Mouse (Mus musculus) megakaryocyte, adult 5-6 weeks (primary cell): ENCODE measurements around the gene Cmtr1. TPM values are rescaled to one million over a fixed set of nuclear protein-coding genes. Genes with fewer than 3 reads are reported as not detected.
"Not testable (repeated sequence)": the region's sequence is repeated elsewhere in the genome, so short reads cannot be mapped to it uniquely, and the experiment has no call there.

ENCODE experiments used
- ATAC-seq: 2 replicates; pipeline ENCODE4 v1.8.0; 2016; ENCODE audit warnings: mild to moderate bottlenecking, inconsistent platforms; ENCODE audit not compliant: poor library complexity, severe bottlenecking
- total RNA-seq, 2 experiments: library from RNA; stranded (forward) in 1 of 2; stranded (reverse) in 1 of 2; fragments of 153-499, 151-499 nt in 1 of 2; fragments of 221-1000, 200-1000 nt in 1 of 2; gene quantifications; 2 replicates each; pipeline versions ENCODE4 v1.2.3 to v1.2.4; 2015 to 2017

Cmtr1 gene
- total RNA-seq (2015) (31.4 and 43.2 TPM in 2 replicates), total RNA-seq (2017) (242 and 307 TPM in 2 replicates)

DNA sequence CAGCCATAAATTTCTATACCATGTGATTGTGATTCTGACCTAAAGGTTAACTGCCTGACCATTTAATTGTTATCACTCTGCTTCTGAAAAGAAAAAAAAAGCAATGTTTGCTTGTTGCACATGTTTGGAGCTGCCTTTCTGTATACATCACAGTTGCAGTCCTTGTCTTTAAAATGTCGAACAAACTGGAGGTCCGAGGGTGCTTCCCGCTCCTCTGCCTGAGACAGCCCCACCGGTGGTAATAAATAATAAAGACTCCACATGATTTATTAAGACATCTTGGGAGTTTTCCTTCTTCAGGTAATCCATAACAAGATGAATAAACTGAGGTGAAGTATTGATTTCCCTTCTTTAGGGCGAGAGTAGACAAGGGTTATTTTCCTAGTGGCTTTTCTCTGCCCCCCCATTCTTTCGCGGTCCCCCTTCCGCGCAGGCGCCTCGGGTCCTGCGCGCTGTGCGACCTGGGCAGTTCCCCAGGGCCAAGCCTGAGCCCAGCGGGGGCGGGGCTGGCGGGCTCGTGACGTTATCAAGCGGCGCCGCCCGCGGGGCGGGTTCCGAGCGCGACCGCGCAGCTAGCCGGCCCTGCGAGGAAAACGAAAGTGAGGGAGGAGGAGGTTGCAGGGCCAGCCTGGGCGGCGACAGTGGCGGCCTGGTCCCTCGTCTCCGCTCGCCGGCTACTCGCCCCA, at the start of gene Cmtr1:
Cmtr1 (plus strand) TSS at position 520 of the 686 bp plus-strand sequence.
- peak; percentile 98 for ATAC-seq

DNA sequence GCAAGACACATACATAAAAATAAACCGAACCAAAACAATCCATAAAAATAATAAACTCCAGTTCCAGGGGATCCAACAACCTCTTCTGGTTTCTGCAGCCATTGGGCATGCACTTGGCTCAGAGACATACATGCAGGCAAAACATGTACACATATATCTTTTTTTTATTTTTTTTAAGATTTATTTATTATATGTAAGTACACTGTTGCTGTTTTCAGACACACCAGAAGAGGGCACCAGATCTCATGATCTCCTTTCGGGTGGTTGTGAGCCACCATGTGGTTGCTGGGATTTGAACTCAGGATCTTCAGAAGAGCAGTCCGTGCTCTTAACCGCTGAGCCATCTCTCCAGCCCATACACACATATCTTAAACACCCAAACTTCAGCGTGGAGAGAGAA, 46.9 kb upstream of the Cmtr1 start:
- not testable (repeated sequence) for ATAC-seq

DNA sequence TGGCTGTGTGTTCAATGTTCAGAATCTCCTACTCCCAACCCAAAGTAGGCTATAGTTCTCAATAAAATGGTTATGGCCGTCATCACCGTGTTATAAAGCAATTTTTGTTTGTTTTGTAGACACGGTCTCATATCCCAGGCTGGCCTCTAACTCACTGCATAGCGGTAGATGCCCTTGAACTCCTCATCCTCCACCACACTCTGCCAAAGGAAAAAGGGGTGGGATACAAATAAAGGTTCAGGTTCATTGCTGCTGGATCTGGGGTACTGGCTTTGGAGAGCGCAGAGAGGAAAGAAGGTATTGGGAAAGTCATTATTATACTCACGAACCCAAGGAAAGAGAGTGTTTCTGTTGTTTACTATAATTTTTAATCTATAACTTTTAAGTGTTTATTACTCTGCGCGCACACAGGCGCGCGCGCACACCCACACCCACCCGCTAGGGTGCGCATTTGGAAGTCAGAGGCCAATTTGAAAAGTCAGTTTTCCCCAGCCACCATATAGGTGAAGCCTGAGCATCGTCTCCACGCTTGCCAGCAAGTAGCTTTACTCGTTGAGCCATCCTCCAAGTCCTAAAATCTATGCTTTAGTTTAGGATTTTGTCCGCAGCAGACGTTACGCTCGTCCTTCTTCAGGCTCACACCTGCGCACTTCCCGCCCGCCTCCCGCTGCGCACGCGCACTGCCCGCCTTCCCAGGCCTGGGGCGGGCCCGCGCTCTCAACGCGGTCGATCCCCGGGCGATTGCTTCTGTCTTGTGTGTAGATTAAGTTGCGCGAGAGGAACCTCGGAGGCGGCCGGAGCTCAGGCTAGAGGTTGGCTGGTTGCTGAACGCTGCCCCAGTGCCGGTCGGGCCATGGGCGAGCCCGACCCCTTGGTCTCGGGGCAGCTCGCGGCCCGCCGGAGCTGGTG, 46.0 kb upstream of the Cmtr1 start, which contains the start of the genes Rnf8 and Gm28043:
Rnf8 (plus strand) TSS at position 676 of the 909 bp plus-strand sequence.
Gm28043 (plus strand) TSS at position 762 of the 909 bp plus-strand sequence.
- ATAC-seq: peak; percentile 97

DNA sequence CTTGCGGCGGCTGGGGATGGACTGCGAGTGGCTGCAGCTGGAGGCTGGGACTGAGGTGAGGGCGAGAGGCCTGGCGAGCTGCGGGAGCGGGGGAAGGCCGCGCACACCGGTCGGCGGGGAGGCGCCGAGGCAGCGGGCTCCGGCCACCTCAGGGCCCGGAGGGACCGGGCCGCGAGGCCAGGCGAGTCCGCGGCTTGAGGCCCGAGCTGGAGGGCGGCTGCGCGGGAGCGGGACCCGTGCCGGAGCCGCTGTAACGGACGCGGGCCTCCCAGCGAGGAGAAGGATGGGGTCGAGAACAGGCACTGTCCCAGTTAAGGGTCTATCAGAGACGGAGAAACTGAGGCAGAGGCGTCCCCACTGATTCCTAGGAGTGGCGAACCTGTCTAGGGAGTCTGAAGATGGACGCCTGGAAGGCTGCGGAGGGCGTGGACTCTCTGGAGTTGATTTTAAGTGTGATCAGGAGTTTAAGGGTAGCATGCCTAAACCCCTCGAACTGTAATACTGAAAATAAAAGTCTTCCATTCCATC, 45.3 kb upstream of the Cmtr1 start:
- no peak; the same call in 1 of the 2 replicates for ATAC-seq

DNA sequence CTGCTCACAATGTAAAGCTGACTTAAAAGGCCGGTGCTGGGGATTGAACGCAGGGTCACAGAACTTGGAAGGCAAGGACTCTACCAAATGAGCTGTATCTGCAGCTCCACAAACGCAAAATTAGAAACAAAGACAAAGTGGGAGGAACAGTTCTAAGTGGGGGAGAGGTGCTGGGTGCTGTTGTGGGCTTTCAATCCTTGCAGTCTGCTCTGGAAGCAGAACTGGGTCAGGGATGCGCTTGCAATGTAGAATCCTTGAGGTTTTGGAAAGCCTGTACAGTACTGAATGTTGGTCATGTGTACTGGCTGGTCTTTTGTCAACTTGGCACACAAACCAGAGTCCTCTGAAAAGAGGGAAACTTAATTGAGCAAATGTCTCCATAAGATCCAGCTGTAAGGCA, 44.8 kb upstream of the Cmtr1 start:
- no peak for ATAC-seq

DNA sequence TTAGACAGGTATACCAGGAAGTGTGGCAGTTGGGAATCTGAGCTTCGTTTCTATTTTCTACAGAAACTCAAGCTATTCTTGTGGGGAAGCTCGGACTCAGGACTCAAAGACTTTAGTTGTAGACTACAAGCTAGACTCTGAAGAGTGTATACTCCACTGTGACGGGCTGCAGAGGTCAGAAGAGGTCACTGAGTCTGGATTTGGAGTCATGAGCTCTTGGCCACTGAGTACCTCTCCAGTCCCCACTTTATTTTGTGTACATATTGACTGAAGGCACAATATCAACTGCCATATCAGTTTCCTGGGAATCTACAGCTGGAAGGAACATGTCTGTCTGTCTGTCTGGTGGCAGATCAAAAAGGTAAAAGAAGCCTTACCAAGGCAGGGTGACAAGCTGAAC, 41.2 kb upstream of the Cmtr1 start:
- no peak for ATAC-seq

DNA sequence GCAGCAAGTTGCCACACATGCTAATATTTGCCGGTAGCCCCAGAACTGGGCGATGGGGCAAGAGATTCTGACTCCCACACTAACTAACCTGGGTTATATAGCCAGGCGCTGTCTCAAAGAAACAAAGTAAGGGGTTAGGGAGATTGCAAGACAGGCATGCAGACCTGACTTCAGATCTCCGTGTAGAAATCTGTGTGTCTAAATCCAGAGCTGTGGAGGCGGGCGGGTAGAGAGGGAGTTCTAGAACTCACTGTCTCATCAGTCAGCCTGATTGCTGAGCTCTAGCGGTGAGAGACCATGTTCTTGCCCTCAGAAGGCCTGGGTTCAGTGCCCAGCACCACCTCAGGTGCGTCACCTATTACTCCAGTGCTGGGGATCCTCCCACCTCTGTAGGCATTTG, 36.9 kb upstream of the Cmtr1 start:
- ATAC-seq: no peak

DNA sequence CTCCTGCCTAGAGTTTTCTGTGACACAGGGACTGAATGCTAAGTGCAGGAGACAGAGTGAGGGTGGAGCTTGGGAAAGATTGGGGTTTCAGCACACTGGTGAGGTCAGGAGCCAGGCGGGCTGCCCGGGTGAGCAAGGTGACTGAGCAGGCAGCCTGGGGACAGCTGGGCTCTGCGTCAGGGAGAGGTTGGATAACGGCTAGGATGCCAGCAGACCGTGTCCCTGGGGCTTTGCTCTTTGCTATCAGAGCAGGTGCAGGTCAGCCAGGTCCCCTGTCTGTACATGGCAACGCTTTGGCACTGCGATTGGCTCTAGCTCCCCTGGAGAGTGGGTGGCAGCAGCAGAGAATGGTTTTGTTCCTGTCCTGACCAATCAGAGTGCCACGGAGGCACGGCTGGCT, 33.1 kb upstream of the Cmtr1 start:
- no peak for ATAC-seq

DNA sequence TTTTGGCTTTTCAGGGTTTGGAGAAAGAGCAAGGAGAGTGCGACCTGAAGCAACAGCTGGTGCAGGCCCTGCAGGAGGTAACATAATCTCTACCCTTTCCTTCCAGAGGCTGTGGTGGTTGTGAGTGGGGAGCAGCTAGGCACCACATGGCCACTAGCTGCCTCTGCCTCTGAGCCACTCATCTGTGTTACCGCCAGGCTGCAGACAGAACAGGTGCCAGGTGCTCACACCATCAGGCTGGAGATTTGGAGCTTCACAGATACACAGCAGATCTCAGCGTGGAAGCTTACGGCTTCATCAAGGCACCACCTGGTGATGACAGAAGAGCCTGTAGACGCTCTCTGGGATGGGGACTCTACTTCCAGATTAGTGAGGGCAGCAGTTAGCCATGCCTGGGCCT, 31.4 kb upstream of the Cmtr1 start:
- ATAC-seq: no peak

DNA sequence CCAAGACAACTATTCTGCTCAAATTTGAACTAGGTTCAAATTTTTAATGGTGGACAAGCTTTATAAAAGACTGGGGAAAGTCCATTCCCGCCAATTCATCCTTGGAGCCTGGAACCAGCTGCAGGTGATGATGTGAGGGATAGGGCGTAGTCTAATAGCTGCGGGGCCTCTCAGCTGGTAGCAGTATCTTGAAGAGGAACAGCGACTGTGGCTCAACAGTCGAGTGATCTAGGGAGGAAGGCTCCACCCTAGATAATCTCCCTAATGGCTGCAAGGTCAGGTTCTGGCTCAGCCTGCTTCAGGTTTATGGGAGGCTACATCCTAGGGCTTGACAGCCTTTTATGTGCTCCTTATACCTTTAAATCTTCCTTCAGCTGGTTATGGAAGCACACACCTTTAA, 30.8 kb upstream of the Cmtr1 start:
- no peak for ATAC-seq

DNA sequence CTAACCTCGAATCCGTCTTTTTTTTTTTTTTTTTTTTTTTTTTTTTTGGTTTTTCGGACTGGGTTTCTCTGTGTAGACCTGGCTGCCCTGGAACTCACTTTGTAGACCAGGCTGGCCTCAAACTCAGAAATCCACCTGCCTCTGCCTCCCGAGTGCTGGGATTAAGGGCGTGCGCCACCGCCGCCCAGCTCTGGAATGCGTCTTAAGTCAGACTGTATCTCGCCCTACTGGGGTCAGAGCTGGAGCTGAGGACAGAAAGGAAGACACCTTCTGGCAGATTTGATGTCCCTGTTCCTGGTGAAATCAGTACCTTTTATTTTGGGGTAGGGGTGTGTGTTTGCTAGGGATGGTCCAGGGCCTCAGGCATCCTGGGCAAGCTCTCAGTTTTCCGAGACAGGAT, 28.1 kb upstream of the Cmtr1 start:
- ATAC-seq: no peak

DNA sequence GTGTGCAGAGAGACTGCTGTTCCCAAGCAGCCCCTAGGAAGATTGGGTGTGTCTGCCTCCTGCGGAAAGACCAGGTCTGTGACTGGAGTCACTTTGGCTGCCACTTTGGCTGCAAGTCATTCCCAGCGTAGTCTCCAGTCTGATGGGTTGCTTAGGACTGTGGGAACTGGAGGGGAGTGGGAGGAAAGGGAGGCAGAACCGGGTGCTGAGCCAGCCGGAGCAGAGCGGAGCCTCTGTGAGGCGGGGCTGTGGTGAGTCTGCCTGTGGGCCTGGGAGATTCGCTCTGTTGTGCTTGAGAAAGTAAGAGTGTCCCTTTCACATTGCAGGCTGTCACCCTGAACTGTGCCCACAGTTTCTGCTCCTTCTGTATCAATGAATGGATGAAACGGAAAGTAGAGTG, 24.9 kb upstream of the Cmtr1 start:
- ATAC-seq: no peak

DNA sequence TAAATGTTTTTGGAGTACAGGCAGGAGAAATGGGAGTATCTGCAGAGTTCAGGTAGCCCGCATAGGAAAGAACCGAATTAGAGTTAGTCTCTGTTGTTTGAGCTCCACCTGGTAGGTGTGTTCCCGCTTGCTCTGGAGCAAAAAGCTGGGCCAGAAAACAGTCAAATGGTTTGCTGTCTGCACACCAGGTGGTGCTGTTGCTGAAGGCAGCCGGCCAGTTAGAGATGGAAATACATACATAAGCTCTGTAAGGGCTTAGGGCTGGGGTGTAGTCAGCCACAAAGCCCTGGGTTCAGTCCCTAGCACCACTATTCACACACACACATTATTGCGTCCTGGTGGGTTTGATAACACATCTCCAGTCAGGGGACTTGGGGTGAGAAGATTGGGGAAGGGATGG, 24.3 kb upstream of the Cmtr1 start:
- ATAC-seq: peak; percentile 75

DNA sequence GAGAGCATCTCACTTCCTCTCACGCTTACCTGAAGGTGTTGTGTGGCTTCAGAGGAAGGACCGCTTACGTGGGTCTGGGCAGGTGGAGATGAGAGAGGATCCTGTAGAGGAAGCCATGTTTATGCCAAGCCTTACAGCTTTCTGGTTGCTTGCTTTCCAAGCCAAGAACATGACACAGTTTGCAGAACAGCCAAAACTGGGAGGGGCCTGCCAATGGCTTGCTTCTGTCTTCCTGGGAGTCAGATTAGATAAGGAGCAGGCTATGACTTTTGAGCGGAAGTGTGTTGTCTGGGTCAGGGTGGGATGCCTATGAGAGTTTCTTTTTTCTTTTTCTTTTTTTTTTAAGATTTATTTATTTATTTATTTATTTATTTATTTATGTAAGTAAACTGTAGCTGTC, 23.0 kb upstream of the Cmtr1 start:
- ATAC-seq: no peak

DNA sequence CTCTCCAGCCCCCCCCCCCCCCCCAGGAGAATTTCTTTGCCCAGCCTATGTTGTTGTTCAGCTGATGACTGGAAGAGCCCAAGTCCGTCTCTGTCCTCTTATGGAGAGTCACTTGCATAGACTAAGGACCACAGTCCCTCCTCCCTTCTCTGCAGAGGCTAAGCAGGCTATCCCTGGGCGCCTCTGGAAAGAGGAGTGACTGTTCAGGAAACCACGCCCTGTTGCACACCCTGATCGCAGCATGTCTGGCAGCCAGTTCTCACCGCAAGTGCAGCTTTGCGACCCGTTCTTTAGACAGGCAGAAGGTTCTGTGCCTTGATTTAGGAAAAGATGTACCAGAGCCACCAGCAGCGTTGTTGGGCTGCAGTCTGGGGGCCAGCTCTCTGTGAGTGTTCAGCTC, 22.5 kb upstream of the Cmtr1 start:
- ATAC-seq: peak; percentile 70

DNA sequence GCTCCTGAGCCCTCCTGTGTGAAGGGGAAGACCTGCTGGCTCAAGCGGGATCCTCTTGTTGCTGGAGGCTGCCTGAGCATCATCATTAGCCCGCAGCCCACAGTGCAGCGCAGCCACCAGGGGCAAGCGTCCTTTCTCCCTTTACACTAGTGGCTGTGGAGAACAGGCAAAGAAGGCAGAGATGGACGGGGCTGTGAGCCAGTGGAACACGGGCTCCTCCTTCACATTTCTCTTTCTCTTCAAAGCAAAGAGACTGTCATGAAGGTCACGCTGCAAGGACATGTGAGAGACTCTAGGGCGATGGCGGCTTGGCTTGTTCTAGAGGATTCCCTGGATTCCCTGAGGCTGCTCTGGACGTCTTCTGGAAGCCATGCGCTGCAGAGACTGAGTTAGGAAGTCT, 19.4 kb upstream of the Cmtr1 start:
- no peak for ATAC-seq

DNA sequence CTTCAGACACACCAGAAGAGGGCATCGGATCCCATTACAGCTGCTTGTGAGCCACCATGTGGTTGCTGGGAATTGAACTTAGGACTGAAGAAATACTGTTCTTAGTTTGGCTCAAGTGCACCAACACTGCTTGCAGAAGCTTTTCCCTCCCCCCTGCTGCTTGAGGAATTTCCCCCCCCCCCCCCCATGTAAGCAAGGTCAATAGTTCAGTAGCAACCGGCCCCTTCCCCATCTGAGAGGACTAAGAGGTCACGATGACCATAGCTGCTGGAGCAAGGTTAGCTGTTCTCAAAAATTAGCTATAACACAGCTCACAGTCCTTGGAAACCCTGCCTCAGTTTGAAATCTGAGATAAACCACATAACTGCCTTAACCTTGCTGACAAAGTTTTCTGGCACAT, 18.2 kb upstream of the Cmtr1 start:
- ATAC-seq: no peak

DNA sequence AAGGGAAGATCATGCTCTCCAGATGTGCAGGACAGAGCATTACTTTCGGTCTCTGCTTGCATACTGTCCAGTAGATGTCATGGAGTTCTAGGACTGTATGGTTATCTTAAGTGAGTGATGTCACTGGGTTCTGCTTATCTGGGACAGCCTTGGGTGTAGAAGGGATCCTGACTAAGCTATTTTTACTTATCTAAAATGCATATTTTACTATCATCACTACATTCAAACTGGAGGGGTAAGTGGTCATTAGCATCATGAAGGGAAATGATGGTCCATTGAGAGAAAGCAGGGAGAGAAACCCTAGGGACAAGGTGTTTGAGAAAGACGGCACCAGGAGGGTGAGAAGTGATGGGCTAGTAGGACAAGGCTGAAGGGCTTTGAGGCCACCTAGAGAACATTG, 2.1 kb upstream of the Cmtr1 start:
- no peak for ATAC-seq

DNA sequence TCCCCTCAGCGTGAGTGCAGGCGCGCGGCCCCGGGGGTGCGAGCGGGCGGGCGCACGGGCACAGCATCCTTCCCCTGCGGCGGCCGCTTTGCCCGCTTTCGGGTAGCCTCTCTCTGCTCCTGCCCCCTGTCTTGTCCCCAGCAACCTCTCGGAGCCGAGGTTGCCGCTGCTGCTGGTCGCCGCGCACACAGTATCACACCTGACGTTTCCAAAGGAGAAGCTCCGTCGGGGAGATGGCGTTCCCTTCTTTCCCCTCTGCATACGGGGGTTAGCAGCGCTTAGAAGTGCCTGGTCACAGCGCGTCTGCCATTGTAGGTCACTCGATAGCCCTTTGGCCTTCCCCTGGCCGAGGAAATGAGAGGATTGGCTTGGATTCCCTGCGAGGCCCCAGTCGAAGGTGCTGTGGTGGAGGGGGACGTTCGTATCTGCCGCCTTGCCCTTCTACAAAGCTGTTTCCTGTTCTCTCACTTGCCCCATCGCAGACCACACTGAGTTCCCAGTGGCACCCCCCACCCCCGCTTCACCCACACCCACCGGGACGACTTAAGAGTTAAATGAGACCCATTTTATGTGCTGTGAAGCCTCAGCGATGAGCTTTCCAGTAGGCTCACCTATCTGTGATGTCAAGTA, 482 bp downstream of the Cmtr1 start:
- peak; percentile 43 for ATAC-seq

DNA sequence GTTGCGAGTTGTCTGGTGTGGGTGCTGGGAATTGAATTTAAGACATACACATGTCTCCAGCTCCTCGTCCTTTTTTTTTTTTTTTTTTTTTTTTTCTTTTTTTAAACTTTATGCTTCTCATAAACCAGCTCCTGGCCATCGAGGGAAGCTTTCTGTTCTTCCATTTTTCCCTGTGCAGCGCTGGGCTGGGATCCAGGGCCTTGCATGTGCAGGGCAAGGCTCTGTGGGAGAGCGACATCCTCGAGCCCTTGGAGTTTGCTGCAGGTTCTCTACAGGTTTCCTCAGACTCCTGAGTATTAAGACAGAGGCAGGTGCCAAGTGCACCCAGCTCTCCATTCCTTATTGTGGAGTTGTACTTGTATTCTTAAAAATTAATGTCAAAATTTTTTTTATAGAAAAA, 1.8 kb downstream of the Cmtr1 start:
- no peak for ATAC-seq
